Mouse (Mus musculus) B cell, adult (primary cell): ENCODE measurements around the gene Cyp2a4. TPM values are rescaled to one million over a fixed set of nuclear protein-coding genes. Genes with fewer than 3 reads are reported as not detected.

ENCODE experiments used
- total RNA-seq: library from RNA; stranded (reverse); gene quantifications from 4 replicates; pipeline ENCODE4 v1.2.4, GENCODE M21; 2023; ENCODE audit not compliant: inconsistent age

Gene Cyp2a4
- not detected in 4 replicates for total RNA-seq

DNA sequence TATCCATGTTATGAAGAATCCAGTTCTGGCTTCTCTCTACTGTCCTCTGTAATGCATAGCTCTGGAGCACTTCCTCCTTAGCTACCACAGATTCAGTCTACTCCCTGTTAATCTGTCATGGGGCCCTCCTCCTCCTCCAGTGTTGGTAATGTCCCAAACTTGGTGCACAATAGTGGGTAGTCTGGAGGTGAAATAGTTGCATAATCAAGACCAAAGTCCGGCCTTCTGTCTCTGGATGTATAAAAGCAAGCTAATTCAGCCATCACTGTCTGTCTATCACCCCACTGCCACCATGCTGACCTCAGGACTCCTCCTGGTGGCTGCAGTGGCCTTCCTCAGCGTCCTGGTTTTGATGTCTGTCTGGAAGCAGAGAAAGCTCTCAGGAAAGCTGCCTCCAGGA, at the start of gene Cyp2a4:
TSS of gene Cyp2a4 (plus strand) at position 244 of the 400 bp plus-strand sequence.

DNA sequence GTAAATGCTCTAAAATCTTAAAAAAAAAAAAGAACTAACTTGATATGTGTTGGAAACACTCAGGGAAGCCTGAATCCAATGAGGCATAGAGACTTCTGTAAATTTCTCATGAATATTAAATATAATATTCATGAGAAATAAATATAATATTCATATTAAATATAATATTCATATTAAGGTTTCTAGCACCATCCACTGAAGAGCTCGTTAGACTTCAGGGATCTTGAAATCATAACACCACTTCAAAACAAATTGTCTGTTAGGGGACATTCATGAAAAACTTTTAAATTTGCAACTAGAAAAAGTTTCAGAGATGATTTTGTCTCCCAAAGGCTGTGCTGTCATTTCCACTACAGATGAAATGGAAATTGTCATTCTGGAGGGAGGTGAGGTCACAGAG, 46.9 kb upstream of the Cyp2a4 start, which contains the start of gene Vmn1r184:
TSS of gene Vmn1r184 (plus strand) at position 301 of the 400 bp plus-strand sequence.

Other genes starting within 250 kb of the Cyp2a4 start
- not detected in 4 replicates for gene Cyp2b13, start 245.7 kb upstream of the Cyp2a4 start, total RNA-seq
- not detected in 4 replicates for gene Cyp2b9, start 133.8 kb upstream of the Cyp2a4 start, total RNA-seq
- gene Vmn1r184, start 46.8 kb upstream of the Cyp2a4 start, total RNA-seq = not detected in 4 replicates
- not detected in 4 replicates for gene Nlrp9c, start 96.5 kb downstream of the Cyp2a4 start, total RNA-seq
- gene Nlrp4a, start 127.9 kb downstream of the Cyp2a4 start, total RNA-seq = not detected in 4 replicates
- gene Nlrp9a, start 227.9 kb downstream of the Cyp2a4 start, total RNA-seq = not detected in 4 replicates